Mouse (Mus musculus) heart, embryonic 14.5 days (tissue): ENCODE results near the gene Ptprc. TPM values are rescaled to one million over a fixed set of nuclear protein-coding genes. Genes with fewer than 3 reads are reported as not detected.

ENCODE experiments used
- ATAC-seq: fragments of 200-750 bp; cut with Nextera tagmentation; 2 replicates; pipeline ENCODE4 v1.8.0; 2017; ENCODE audit warnings: low read depth, moderate TSS enrichment; ENCODE audit not compliant: insufficient number of reproducible peaks, insufficient read depth, low FRiP score
- H3K27ac ChIP-seq, 2 experiments: fragments of 200-500 bp in 1 of 2; fragments of 300-500 bp in 1 of 2; sonication (generic) in 1 of 2; replicated peaks in 1 of 2; 2 replicates each; pipeline ENCODE4 v1.5.1; 2012 to 2014; ENCODE audit warnings: low read depth in 2 of 2, low read length in 2 of 2, control low read depth in 1 of 2, mild to moderate bottlenecking in 1 of 2, mixed read lengths in 1 of 2; ENCODE audit not compliant: control insufficient read depth in 1 of 2, insufficient read depth in 1 of 2
- H3K27me3 ChIP-seq: fragments of 300-500 bp; sonication (generic); 2 replicates; pipeline ENCODE4 v1.6.1; 2014; ENCODE audit warnings: mild to moderate bottlenecking, low read length, control low read depth; ENCODE audit not compliant: control insufficient read depth, insufficient read depth
- H3K36me3 ChIP-seq: fragments of 300-500 bp; sonication (generic); 2 replicates; pipeline ENCODE4 v1.6.1; 2014; ENCODE audit warnings: mild to moderate bottlenecking, control low read depth, low read length, mixed read lengths; ENCODE audit not compliant: control insufficient read depth, insufficient read depth
- H3K4me1 ChIP-seq, 2 experiments: fragments of 200-500 bp in 1 of 2; fragments of 300-500 bp in 1 of 2; sonication (generic) in 1 of 2; 2 replicates each; pipeline ENCODE4 v1.6.1; 2012 to 2014; ENCODE audit warnings: low read length in 2 of 2, control low read depth in 1 of 2, mixed read lengths in 1 of 2; ENCODE audit not compliant: control insufficient read depth in 2 of 2, insufficient read depth in 2 of 2
- H3K4me2 ChIP-seq: fragments of 300-500 bp; sonication (generic); 2 replicates; pipeline ENCODE4 v1.6.1; 2014; ENCODE audit warnings: mild to moderate bottlenecking, low read length
- H3K4me3 ChIP-seq, 2 experiments: fragments of 200-500 bp in 1 of 2; fragments of 300-500 bp in 1 of 2; sonication (generic) in 1 of 2; 2 replicates each; pipeline ENCODE4 v1.5.1; 2012 to 2014; ENCODE audit warnings: low read length in 2 of 2, mild to moderate bottlenecking in 2 of 2, control low read depth in 1 of 2, low read depth in 1 of 2, moderate library complexity in 1 of 2; ENCODE audit not compliant: control insufficient read depth in 1 of 2, insufficient read depth in 1 of 2
- H3K9ac ChIP-seq: fragments of 300-500 bp; sonication (generic); 2 replicates; pipeline ENCODE4 v1.6.1; 2014; ENCODE audit warnings: mild to moderate bottlenecking, low read length
- H3K9me3 ChIP-seq: fragments of 300-500 bp; sonication (generic); 2 replicates; pipeline ENCODE4 v1.6.1; 2016; ENCODE audit warnings: low read length, control low read depth; ENCODE audit not compliant: control insufficient read depth
- WGBS: fragments of 180-500 bp; shearing (Covaris S2); extraction: QIAGEN DNeasy Blood & Tissue Kit; methylation state at CpG from one replicate; pipeline ENCODE4 v1.1.7; 2014; 5-methylcytosine and 5-hydroxymethylcytosine counted together
- polyA plus RNA-seq: library from polyadenylated mRNA; unstranded; fragments of >200 nt; fragmentation: Nextera tagmentation; extraction: Ambion mirVana; gene quantifications from 2 replicates; pipeline ENCODE4 v1.2.1, GENCODE M21; 2014

Ptprc gene
- polyA plus RNA-seq, 1 experiment from 2014 or later, result 1.9 TPM

DNA sequence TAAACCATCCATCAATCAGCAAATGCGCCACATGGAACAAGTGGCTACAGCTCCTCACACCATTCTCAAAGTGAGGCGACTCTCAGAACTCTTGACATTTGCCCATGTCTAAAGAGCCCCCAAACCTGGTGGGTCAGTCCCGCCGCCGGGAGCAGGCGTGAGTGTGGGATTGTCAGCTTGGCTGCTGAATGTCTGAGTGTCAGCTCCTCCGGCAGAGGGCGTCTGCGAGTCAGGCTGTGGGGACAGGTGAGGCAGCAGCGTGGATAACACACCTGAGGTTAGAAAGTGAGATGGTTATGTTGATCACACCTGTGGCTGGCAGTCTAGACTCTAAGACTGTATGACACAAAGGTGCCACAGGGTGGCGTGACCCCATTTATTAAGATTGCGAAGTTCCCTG lies 55.6 kb downstream of the Ptprc start:
- no peak overlapping the region for H3K27ac ChIP-seq
- H3K9ac ChIP-seq, result no peak overlapping the region
- no peaks in the 10 kb centered on the region for H3K27me3 ChIP-seq
- H3K36me3 ChIP-seq, result no peaks in the 10 kb centered on the region
- no peaks in the 10 kb centered on the region for H3K9me3 ChIP-seq
- WGBS, result 48% methylated on average over 12 of the region's 12 CpGs
- no peak overlapping the region for H3K4me2 ChIP-seq
- H3K4me3 ChIP-seq, result no peak overlapping the region
- ATAC-seq, result no peak
- no peaks in the 10 kb centered on the region for H3K4me1 ChIP-seq

DNA sequence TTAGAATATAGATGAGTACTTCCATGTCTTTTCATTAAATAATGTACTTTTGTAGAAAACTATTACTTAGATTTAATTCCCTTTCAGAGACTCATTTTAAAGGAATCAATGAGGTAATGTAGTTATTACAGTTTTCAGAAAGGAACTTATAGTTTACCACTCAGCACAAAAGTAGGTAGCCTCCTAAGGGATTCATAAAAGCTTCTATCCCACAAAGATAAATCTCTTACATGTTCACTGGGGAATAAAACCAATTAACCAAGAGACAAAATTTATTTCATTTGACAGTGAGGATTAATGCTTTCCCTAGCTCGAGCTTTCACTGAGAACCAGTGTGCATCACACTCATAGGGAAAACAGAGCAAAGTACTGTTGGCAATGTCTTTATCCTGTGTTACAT lies 82.3 kb downstream of the Ptprc start:
- Histone ChIP-seq H3K4me1 (no peaks in the 10 kb centered on the region), H3K9ac (no peak overlapping the region), H3K4me2 (no peak overlapping the region), H3K27ac (no peak overlapping the region), H3K36me3 (no peaks in the 10 kb centered on the region), H3K9me3 (no peaks in the 10 kb centered on the region), H3K27me3 (no peaks in the 10 kb centered on the region), H3K4me3 (no peak overlapping the region)
- ATAC-seq, result no peak
- 60% methylated on average over 1 of the region's 1 CpGs for WGBS

DNA sequence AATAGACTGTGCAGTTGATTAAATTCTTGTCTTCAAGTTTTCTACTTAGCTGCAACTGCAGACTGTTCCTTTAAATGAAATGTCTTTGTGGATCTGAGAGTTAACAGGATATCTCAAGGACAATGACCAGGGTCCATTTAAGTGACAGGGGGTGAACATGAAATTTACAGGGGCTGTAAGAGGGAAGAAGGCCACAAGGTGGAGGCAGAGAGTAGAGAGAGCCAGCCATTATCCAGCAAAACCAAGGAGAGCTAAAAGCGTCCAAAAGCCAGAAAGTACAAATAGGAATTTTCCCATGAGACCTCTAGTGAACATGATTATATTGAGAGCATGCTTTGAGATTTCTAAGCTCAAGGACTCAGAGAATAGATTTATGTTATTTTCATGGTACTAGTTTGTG lies 89.7 kb downstream of the Ptprc start:
- Histone ChIP-seq H3K27ac (no peak overlapping the region), H3K9ac (no peak overlapping the region), H3K36me3 (no peaks in the 10 kb centered on the region), H3K4me1 (no peaks in the 10 kb centered on the region), H3K4me2 (no peak overlapping the region), H3K4me3 (no peak overlapping the region), H3K27me3 (no peaks in the 10 kb centered on the region), H3K9me3 (no peaks in the 10 kb centered on the region)
- 7% methylated on average over 1 of the region's 1 CpGs for WGBS
- ATAC-seq, result no peak

DNA sequence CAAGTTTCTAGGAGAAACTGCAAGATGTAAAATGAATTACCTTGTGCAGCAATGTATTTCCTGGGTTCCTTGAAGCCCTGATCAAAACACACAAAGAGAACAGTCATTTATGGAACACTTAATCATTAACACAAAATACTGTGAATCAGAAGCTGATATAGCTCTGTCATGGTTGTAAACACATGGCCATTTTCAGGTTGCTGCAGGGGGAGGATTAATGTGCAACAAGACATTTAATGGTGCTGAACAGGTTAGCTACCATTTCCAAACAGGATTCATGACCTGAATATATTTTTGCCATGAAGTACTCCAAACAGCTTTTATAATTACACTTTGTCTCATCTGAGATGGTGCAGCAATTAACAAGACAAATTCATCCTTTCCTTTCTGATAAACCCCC lies 91.8 kb downstream of the Ptprc start:
- H3K27me3 ChIP-seq, result no peaks in the 10 kb centered on the region
- H3K9ac ChIP-seq, result no peak overlapping the region

DNA sequence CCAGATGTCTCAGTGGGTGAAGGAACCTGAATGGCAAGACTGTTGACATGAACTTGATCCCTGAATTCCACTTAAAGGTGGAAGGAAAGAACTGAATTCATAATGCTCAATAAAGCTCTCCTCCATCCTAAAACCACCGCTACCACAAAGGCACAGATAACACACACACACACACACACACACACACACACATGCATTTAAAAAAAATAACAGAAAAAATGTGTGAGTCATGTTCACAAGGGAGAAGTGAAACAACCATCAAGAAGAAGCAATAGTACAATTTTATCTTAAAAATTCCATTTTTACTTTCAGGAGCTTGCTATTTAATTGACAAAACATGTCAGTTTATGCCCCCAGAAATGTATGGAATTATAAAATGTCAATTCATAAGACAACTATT lies 95.2 kb downstream of the Ptprc start:
- Histone ChIP-seq H3K36me3 (no peaks in the 10 kb centered on the region), H3K4me2 (no peak overlapping the region), H3K9ac (no peak overlapping the region), H3K27me3 (no peaks in the 10 kb centered on the region), H3K27ac (no peak overlapping the region), H3K4me3 (no peak overlapping the region), H3K4me1 (no peaks in the 10 kb centered on the region), H3K9me3 (no peaks in the 10 kb centered on the region)
- 80% methylated on average over 1 of the region's 1 CpGs for WGBS
- ATAC-seq, result no peak

More for the DNA sequence above, 91.8 kb downstream of the Ptprc start:
- no peak overlapping the region for H3K4me3 ChIP-seq
- H3K36me3 ChIP-seq, result no peaks in the 10 kb centered on the region
- no peak overlapping the region for H3K4me2 ChIP-seq
- H3K27ac ChIP-seq, result no peak overlapping the region
- no peaks in the 10 kb centered on the region for H3K4me1 ChIP-seq
- no peaks in the 10 kb centered on the region for H3K9me3 ChIP-seq
- no peak for ATAC-seq

DNA sequence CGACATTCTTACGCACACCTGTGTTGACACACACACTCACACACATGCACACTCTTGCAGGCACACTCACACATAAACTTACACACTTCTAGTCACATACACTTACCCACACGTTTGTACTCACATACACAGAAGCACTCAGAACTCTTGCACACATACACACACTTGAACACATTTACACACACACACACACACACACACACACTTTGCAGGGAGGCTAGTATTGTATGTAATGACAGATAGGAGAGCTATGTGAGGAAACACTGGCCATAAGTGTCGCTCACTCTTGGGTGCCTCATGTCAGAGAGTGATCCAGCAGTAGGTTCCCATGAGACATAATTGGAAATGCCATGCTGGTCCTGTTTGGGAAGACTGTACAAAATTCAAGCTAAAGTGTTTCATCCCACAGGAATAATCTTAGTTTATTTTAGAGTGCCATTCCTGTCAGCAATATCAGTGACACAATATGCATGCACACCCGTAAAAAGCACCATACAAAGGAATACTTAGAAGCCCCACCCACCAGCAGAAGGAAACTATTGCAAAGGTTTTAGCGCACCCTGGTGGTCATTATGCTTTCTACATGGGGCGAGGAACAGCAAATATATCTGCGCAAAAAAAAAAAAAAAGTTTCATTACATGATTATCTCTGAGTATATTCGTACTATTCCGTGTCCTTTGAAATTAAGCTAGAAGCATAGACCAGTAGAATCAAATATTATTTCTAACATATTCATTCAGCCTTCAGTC lies 131.1 kb downstream of the Ptprc start:
- Histone ChIP-seq H3K27ac (no peak overlapping the region), H3K4me1 (no peaks in the 10 kb centered on the region), H3K4me3 (no peak overlapping the region), H3K27me3 (no peaks in the 10 kb centered on the region), H3K9me3 (no peaks in the 10 kb centered on the region), H3K9ac (no peak overlapping the region), H3K36me3 (no peaks in the 10 kb centered on the region), H3K4me2 (peak overlapping the region; percentile 46)
- no peak for ATAC-seq
- 31% methylated on average over 10 of the region's 10 CpGs for WGBS

DNA sequence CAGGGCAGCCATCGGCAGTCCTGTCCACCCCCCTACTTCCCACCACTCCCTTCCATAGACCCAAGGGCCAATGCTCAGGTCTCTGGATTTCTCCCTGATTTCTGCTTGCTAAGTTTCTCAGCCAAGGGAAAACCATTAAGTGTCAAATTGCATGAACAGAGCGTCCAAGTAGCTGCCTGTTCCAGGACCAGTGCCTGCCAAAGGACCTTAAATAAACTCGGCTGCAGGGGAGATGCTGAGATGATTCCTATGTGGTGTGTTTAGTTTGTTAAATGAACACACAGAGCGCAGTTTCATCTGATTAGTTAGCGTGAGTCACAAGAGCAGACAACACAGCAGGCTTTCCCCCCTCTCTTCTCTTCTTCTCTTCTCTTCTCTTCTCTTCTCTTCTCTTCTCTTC lies 135.0 kb downstream of the Ptprc start:
- WGBS, result 70% methylated on average over 5 of the region's 5 CpGs
- Histone ChIP-seq H3K27me3 (no peaks in the 10 kb centered on the region), H3K4me2 (no peak overlapping the region), H3K4me1 (peaks cover 0 to 2% of the 10 kb centered on the region in 2 experiments; a peak in 1 of 4 replicates), H3K4me3 (no peak overlapping the region), H3K36me3 (no peaks in the 10 kb centered on the region), H3K27ac (no peak overlapping the region), H3K9me3 (no peaks in the 10 kb centered on the region), H3K9ac (no peak overlapping the region)
- ATAC-seq, result no peak

DNA sequence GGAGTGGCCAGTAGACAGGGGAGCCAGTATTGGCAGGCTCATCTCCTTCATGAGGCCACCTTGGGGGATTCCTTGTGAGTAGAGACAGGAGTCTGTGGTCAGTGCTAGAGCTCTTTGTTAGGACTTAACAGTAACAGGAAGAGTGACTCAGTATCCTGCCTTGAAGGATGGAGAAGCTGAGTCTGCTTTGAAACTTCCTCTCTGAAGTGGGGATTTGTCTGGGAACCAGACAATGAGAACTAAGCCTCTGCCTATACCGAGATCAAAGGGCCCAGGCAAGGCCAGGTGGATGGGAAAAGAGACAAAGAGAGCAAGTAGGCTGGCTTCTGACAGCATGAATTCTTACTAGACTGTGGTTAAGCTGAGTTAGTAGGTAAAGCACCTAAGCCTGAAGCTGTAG lies 136.3 kb downstream of the Ptprc start:
- peaks cover 0 to 2% of the 10 kb centered on the region in 2 experiments; a peak in 1 of 4 replicates for H3K4me1 ChIP-seq
- H3K4me3 ChIP-seq, result no peak overlapping the region
- no peaks in the 10 kb centered on the region for H3K27me3 ChIP-seq
- H3K27ac ChIP-seq, result no peak overlapping the region
- 36% methylated on average over 1 of the region's 1 CpGs for WGBS
- ATAC-seq, result no peak
- no peak overlapping the region for H3K9ac ChIP-seq
- no peaks in the 10 kb centered on the region for H3K36me3 ChIP-seq
- no peak overlapping the region for H3K4me2 ChIP-seq
- H3K9me3 ChIP-seq, result no peaks in the 10 kb centered on the region
